Mouse (Mus musculus): Measurements from ENCODE around the gene Cdk7.
A peak's percentile ranks its signal among the peaks of the same experiment; 100 is the strongest.

DNA sequence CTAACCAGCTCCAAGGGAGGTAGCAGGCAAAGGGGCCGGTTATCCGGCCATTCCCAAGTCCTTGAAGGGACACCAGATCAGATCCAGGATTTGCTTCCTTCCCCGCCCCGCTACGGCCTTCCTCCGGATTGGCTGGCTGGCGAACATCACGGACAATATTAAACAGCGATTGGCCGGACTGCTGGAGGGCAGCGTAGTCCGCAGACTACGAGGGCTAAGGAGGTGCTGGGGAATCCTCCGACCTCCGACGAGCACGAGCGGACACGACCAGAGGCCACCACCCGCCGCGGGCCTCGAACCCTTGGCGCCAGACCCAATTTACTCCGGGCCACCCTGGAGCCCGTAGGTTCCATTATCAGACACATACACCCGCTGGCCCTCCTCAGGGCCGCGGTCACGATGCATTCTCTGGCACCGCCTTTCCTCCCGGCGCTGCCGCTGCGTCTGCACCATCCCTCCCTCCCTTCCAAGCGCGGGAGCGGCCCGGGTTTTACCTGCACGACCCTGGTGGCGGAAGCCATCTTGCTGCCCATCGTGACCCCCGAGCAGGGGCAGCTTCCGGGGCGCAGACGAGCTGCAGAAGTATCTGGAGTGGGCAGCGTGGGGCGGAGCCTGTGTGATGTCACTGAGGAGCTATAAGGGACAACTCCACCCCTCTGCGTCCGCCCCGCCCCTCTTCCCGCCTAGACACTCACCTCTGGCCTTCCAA, 13.5 kb upstream of the Cdk7 start, which contains the start of gene Mrps36:
- TF ChIP-seq TAL1 (IDR thresholded peaks at IDR 0.05; ENCODE audit: low read length) (peak; percentile 47; the same call in 2 of the 3 replicates), GATA1 (IDR thresholded peaks at IDR 0.05; ENCODE audit: low read length) (no peak; the same call in 1 of the 2 replicates)
